22 mouse cellular contexts compared by ENCODE assay signal in genomic region chr13:112213652-112214081, GRCm38 (mm10).
DNase-seq lines count a peak whose midpoint lies in the region; ATAC-seq and TF ChIP-seq lines count a peak whose summit lies in the region.
"Had no signal": no experiment of that assay in that cellular context is flagged by ENCODE, and none has a peak within 500 bp of the region (broad histone marks: within the 10 kb centered on the region; RNA-seq: fewer than 3 reads in every experiment).

No protein-coding gene starts in this region.

- peak; percentile 78 to 84 for DNase-seq in cerebellum, postnatal 14 days
- DNase-seq in cerebellum, adult 8-10 months, result no peak
- peak; percentile 44 to 46 for DNase-seq in right cerebral cortex, postnatal 10 days (ENCODE audit: low spot score in 2 of 2)
- DNase-seq in right cerebral cortex, postnatal 36 days (ENCODE audit: low spot score in 2 of 2), result no peak
- peak; percentile 79 for DNase-seq in hindbrain, postnatal 0 days (ENCODE audit: low spot score)
- DNase-seq in gastrocnemius, postnatal 10 days, result no peak
- DNase-seq: adrenal gland, postnatal 36 days; heart, postnatal 36 days; liver; midbrain, embryonic 14.5 days; retina, postnatal 1 day; thymus, postnatal 25 days had no signal

- peak overlapping the region; percentile 35 for H3K27ac ChIP-seq in hindbrain, embryonic 15.5 days (replicated peaks)
- no peak overlapping the region for H3K27ac ChIP-seq in hindbrain, embryonic 12.5 days
- H3K27ac ChIP-seq in hindbrain, postnatal 0 days, result peak overlapping the region; percentile 61; the same call in 1 of the 2 replicates
- H3K27ac ChIP-seq: embryonic facial prominence, embryonic 13.5 days; forebrain, embryonic 15.5 days; heart, embryonic 13.5 days; intestine, embryonic 15.5 days; kidney, embryonic 15.5 days; layer of hippocampus, adult 2 months had no signal

- H3K4me2 ChIP-seq in hindbrain, embryonic 15.5 days, result no peak overlapping the region
- H3K4me2 ChIP-seq in hindbrain, embryonic 12.5 days (replicated peaks), result no peak overlapping the region
- 0 out of 2 replicates have a peak overlapping the region, but pooled peaks have one; percentile 8 for H3K4me2 ChIP-seq in hindbrain, postnatal 0 days (ENCODE audit: low read depth, low read length)
- H3K4me2 ChIP-seq: embryonic facial prominence, embryonic 13.5 days; forebrain, embryonic 15.5 days; heart, embryonic 13.5 days; intestine, embryonic 15.5 days; kidney, embryonic 15.5 days had no signal

- no peaks in the 10 kb centered on the region for H3K36me3 ChIP-seq in hindbrain, embryonic 15.5 days
- no peaks in the 10 kb centered on the region for H3K36me3 ChIP-seq in hindbrain, embryonic 12.5 days
- H3K36me3 ChIP-seq in hindbrain, postnatal 0 days (ENCODE audit: insufficient read depth, low read length), result no peaks in the 10 kb centered on the region
- H3K36me3 ChIP-seq: embryonic facial prominence, embryonic 13.5 days; forebrain, embryonic 15.5 days; heart, embryonic 13.5 days; intestine, embryonic 15.5 days; kidney, embryonic 15.5 days had no signal

- H3K9me3 ChIP-seq in hindbrain, embryonic 15.5 days, result no peaks in the 10 kb centered on the region
- no peaks in the 10 kb centered on the region for H3K9me3 ChIP-seq in hindbrain, embryonic 12.5 days (replicated peaks)
- no peaks in the 10 kb centered on the region for H3K9me3 ChIP-seq in hindbrain, postnatal 0 days (ENCODE audit: low read length)
- H3K9me3 ChIP-seq: embryonic facial prominence, embryonic 13.5 days; forebrain, embryonic 15.5 days; heart, embryonic 13.5 days; intestine, embryonic 15.5 days; kidney, embryonic 15.5 days had no signal

- WGBS in hindbrain, embryonic 15.5 days, result 50% methylated on average over 17 of the region's 17 CpGs
- WGBS in hindbrain, embryonic 12.5 days, result 71% methylated on average over 17 of the region's 17 CpGs
- 45% methylated on average over 17 of the region's 17 CpGs for WGBS in hindbrain, postnatal 0 days

- peak; percentile 84 for ATAC-seq in hindbrain, embryonic 15.5 days (ENCODE audit: low FRiP score, low read depth)
- no peak for ATAC-seq in hindbrain, embryonic 12.5 days (ENCODE audit: low FRiP score)
- peak; percentile 89 for ATAC-seq in hindbrain, postnatal 0 days
- ATAC-seq: forebrain, embryonic 15.5 days; intestine, embryonic 15.5 days; lung, postnatal 0 days had no signal

- H3K9ac ChIP-seq in hindbrain, embryonic 15.5 days, result no peak overlapping the region
- no peak overlapping the region for H3K9ac ChIP-seq in hindbrain, embryonic 12.5 days
- H3K9ac ChIP-seq in hindbrain, postnatal 0 days (replicated peaks; ENCODE audit: low read length), result no peak overlapping the region
- H3K9ac ChIP-seq: embryonic facial prominence, embryonic 13.5 days; forebrain, embryonic 15.5 days; heart, embryonic 13.5 days; intestine, embryonic 15.5 days; kidney, embryonic 15.5 days had no signal

- no peaks in the 10 kb centered on the region for H3K4me1 ChIP-seq in hindbrain, embryonic 15.5 days (replicated peaks)
- H3K4me1 ChIP-seq in hindbrain, embryonic 12.5 days, result no peaks in the 10 kb centered on the region
- H3K4me1 ChIP-seq in hindbrain, postnatal 0 days (ENCODE audit: insufficient read depth, low read length), result 0 out of 2 replicates have a peak, but pooled peaks cover 6% of the 10 kb centered on the region
- H3K4me1 ChIP-seq: embryonic facial prominence, embryonic 13.5 days; heart, embryonic 13.5 days; intestine, embryonic 15.5 days; kidney, embryonic 15.5 days had no signal

- no peak overlapping the region for H3K4me3 ChIP-seq in hindbrain, embryonic 15.5 days
- no peak overlapping the region for H3K4me3 ChIP-seq in hindbrain, embryonic 12.5 days
- no peak overlapping the region for H3K4me3 ChIP-seq in hindbrain, postnatal 0 days (ENCODE audit: low read length)
- H3K4me3 ChIP-seq: embryonic facial prominence, embryonic 13.5 days; forebrain, embryonic 15.5 days; heart, embryonic 13.5 days; intestine, embryonic 15.5 days; kidney, embryonic 15.5 days; layer of hippocampus, adult 2 months had no signal

- H3K27me3 ChIP-seq in hindbrain, embryonic 15.5 days, result no peaks in the 10 kb centered on the region
- peaks cover 8% of the 10 kb centered on the region; the same call in 1 of the 2 replicates for H3K27me3 ChIP-seq in hindbrain, embryonic 12.5 days
- H3K27me3 ChIP-seq in hindbrain, postnatal 0 days (ENCODE audit: insufficient read depth, low read length), result no peaks in the 10 kb centered on the region
- H3K27me3 ChIP-seq: CH12.LX; embryonic facial prominence, embryonic 13.5 days; forebrain, embryonic 15.5 days; heart, embryonic 13.5 days; intestine, embryonic 15.5 days; kidney, embryonic 15.5 days had no signal

- TF ChIP-seq CTCF in hindbrain, postnatal 0 days (IDR thresholded peaks at IDR 0.05; ENCODE audit: low read depth), result no peak

Comparison
In these comparisons a context has a peak if more than half of its experiments do, and no peak if none do; other contexts are left out.
1. DNase-seq: peak in cerebellum, postnatal 14 days (2 of 2), right cerebral cortex, postnatal 10 days (2 of 2) and hindbrain, postnatal 0 days (single experiment); none in cerebellum, adult 8-10 months (single experiment), right cerebral cortex, postnatal 36 days (0 of 2) and gastrocnemius, postnatal 10 days (single experiment).